Mouse (Mus musculus) embryonic fibroblast, embryonic 13.5 days (primary cell): ENCODE measurements around the gene Msx3.

ENCODE experiments used
- CTCF ChIP-seq: IDR thresholded peaks from 2 replicates; pipeline ENCODE4 v1.5.1; 2011; ENCODE audit warnings: mild to moderate bottlenecking, control low read depth, low read length, moderate library complexity, borderline replicate concordance; ENCODE audit not compliant: insufficient read depth
- POLR2A ChIP-seq: IDR thresholded peaks from 2 replicates; pipeline ENCODE4 v1.6.1; 2011; ENCODE audit warnings: low read depth, mild to moderate bottlenecking, control low read depth, low read length, moderate library complexity

DNA sequence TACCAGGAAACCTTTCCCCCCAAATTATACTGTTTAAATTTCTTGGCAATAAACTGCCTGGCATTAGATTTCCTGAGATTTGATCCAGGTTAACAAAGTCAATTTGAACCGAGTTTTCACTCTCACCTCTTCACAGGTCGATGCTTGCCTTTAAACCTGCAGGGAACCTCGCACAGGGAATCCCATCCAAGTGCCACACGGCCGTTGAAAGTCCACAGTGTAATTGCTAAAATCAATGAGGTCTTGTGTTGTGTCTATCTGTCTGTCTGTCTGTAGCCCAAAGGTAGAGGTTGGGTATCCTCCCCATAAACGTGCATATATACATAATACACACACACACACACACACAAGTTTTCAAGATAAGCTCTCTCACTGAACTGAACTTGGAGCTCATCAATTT, 18.5 kb upstream of the Msx3 start:
- TF ChIP-seq CTCF = no peak
- TF ChIP-seq POLR2A = no peak
